Mouse (Mus musculus) brown adipose tissue, adult 24 weeks (tissue): Measurements from ENCODE around the gene Ankrd36. TPM values are rescaled to one million over a fixed set of nuclear protein-coding genes. Genes with fewer than 3 reads are reported as not detected.
"Not testable (repeated sequence)": the region's sequence is repeated elsewhere in the genome, so short reads cannot be mapped to it uniquely, and the experiment has no call there.

Experiments
- H3K27ac ChIP-seq: fragments of 200-500 bp; replicated peaks from 2 replicates; pipeline ENCODE4 v1.5.1; 2012; ENCODE audit warnings: low read depth, mild to moderate bottlenecking, low read length
- H3K4me1 ChIP-seq: fragments of 200-500 bp; 2 replicates; pipeline ENCODE4 v1.6.1; 2012; ENCODE audit warnings: low read length, mixed read lengths; ENCODE audit not compliant: control insufficient read depth, insufficient read depth, insufficient read length
- H3K4me3 ChIP-seq: fragments of 200-500 bp; 2 replicates; pipeline ENCODE4 v1.5.1; 2012; ENCODE audit warnings: low read depth, mild to moderate bottlenecking, low read length, moderate library complexity; ENCODE audit not compliant: insufficient read depth
- polyA plus RNA-seq: library from polyadenylated mRNA; stranded (reverse); fragments of >200 nt; gene quantifications from 2 replicates; pipeline ENCODE4 v1.2.4, GENCODE M21; 2012; ENCODE audit not compliant: missing spikeins, insufficient read depth, insufficient read length

The Ankrd36 gene
- polyA plus RNA-seq, 1 experiment = not detected

GRCm38 (mm10) chr11:5541230-5541798, 28.2 kb upstream of the Ankrd36 start:
- peak overlapping the region; percentile 94 for H3K27ac ChIP-seq
- H3K4me3 ChIP-seq = peak overlapping the region; percentile 95
- peaks cover 8% of the 10 kb centered on the region; the same call in 1 of the 2 replicates for H3K4me1 ChIP-seq

- peak within 1 kb of the TSS; percentile 94 for H3K27ac ChIP-seq
- H3K4me1 ChIP-seq = peaks cover 8% of the 10 kb centered on the region; the same call in 1 of the 2 replicates
- peak within 1 kb of the TSS; percentile 95 for H3K4me3 ChIP-seq
Measured at GRCm38 (mm10) chr11:5541799-5542481, 27.5 kb upstream of the Ankrd36 start, which contains the start of gene Ccdc117. Ccdc117 (minus strand) TSS chr11:5542187.

GRCm38 (mm10) chr11:5542482-5543185, 26.9 kb upstream of the Ankrd36 start:
- no peak overlapping the region for H3K4me3 ChIP-seq
- H3K27ac ChIP-seq = peak overlapping the region; percentile 52
- peaks cover 8% of the 10 kb centered on the region; the same call in 1 of the 2 replicates for H3K4me1 ChIP-seq

- Histone ChIP-seq H3K4me1 (peaks cover 8% of the 10 kb centered on the region; the same call in 1 of the 2 replicates), H3K4me3 (no peak overlapping the region), H3K27ac (no peak overlapping the region)
Measured at GRCm38 (mm10) chr11:5543281-5543680, 26.2 kb upstream of the Ankrd36 start.

- H3K4me1 ChIP-seq, H3K4me3 ChIP-seq, H3K27ac ChIP-seq: not testable (repeated sequence)
Measured at GRCm38 (mm10) chr11:5544709-5545108, 24.8 kb upstream of the Ankrd36 start.

- H3K4me1 ChIP-seq = peaks cover 6% of the 10 kb centered on the region; the same call in 1 of the 2 replicates
- H3K27ac ChIP-seq = no peak overlapping the region
- no peak overlapping the region for H3K4me3 ChIP-seq
Measured at GRCm38 (mm10) chr11:5545457-5545856, 24.0 kb upstream of the Ankrd36 start.

GRCm38 (mm10) chr11:5546693-5547092, 22.8 kb upstream of the Ankrd36 start:
- Histone ChIP-seq H3K4me1 (no peaks in the 10 kb centered on the region), H3K4me3 (no peak overlapping the region), H3K27ac (no peak overlapping the region)

- H3K4me3 ChIP-seq = no peak overlapping the region
- no peak overlapping the region for H3K27ac ChIP-seq
- no peaks in the 10 kb centered on the region for H3K4me1 ChIP-seq
Measured at GRCm38 (mm10) chr11:5551430-5551829, 18.1 kb upstream of the Ankrd36 start.

- no peaks in the 10 kb centered on the region for H3K4me1 ChIP-seq
- H3K4me3 ChIP-seq = no peak overlapping the region
- H3K27ac ChIP-seq = no peak overlapping the region
Measured at GRCm38 (mm10) chr11:5551931-5552330, 17.6 kb upstream of the Ankrd36 start.

GRCm38 (mm10) chr11:5560273-5560672, 9.2 kb upstream of the Ankrd36 start:
- H3K27ac ChIP-seq = no peak overlapping the region
- H3K4me1 ChIP-seq = no peaks in the 10 kb centered on the region

GRCm38 (mm10) chr11:5562625-5563268, 6.7 kb upstream of the Ankrd36 start:
- Histone ChIP-seq H3K27ac (no peak overlapping the region), H3K4me3 (no peak overlapping the region), H3K4me1 (no peaks in the 10 kb centered on the region)

More at GRCm38 (mm10) chr11:5560273-5560672, 9.2 kb upstream of the Ankrd36 start:
- H3K4me3 ChIP-seq = no peak overlapping the region

GRCm38 (mm10) chr11:5563898-5564297, 5.6 kb upstream of the Ankrd36 start:
- no peaks in the 10 kb centered on the region for H3K4me1 ChIP-seq
- H3K27ac ChIP-seq = no peak overlapping the region
- H3K4me3 ChIP-seq = no peak overlapping the region

GRCm38 (mm10) chr11:5565596-5565995, 3.9 kb upstream of the Ankrd36 start:
- Histone ChIP-seq H3K4me1 (no peaks in the 10 kb centered on the region), H3K4me3 (no peak overlapping the region)

GRCm38 (mm10) chr11:5566506-5566905, 3.0 kb upstream of the Ankrd36 start:
- Histone ChIP-seq H3K4me3 (no peak overlapping the region), H3K4me1 (no peaks in the 10 kb centered on the region), H3K27ac (no peak overlapping the region)

More at GRCm38 (mm10) chr11:5565596-5565995, 3.9 kb upstream of the Ankrd36 start:
- H3K27ac ChIP-seq = no peak overlapping the region

GRCm38 (mm10) chr11:5567654-5568053, 1.8 kb upstream of the Ankrd36 start:
- Histone ChIP-seq H3K4me1 (no peaks in the 10 kb centered on the region), H3K4me3 (no peak overlapping the region), H3K27ac (no peak overlapping the region)
